Mouse (Mus musculus) thymus, postnatal 14 days (tissue): ENCODE results near the gene 4930523C07Rik.

Experiments
- DNase-seq: peaks from one replicate; pipeline ENCODE4 v3.0.0; 2021

Gene 4930523C07Rik

GRCm38 (mm10) chr1:160044237-160045021 is at the start of gene 4930523C07Rik:
Gene 4930523C07Rik, plus strand, starts transcription at chr1:160044382.
- peak; percentile 92 for DNase-seq

- no peak for DNase-seq
These were observed 46.9 kb upstream of the 4930523C07Rik start for GRCm38 (mm10) chr1:159997329-159997728.

GRCm38 (mm10) chr1:159998349-159998748 is 45.8 kb upstream of the 4930523C07Rik start:
- no peak for DNase-seq

- DNase-seq: no peak
These were observed 45.0 kb upstream of the 4930523C07Rik start for GRCm38 (mm10) chr1:159999232-159999631.

- DNase-seq: no peak
These were observed 38.9 kb upstream of the 4930523C07Rik start for GRCm38 (mm10) chr1:160005319-160005718.

GRCm38 (mm10) chr1:160006919-160007588 is 37.1 kb upstream of the 4930523C07Rik start:
- no peak for DNase-seq

- no peak for DNase-seq
These were observed 31.1 kb upstream of the 4930523C07Rik start for GRCm38 (mm10) chr1:160013042-160013441.

- DNase-seq: peak; percentile 80
These were observed 19.7 kb upstream of the 4930523C07Rik start for GRCm38 (mm10) chr1:160024339-160024980.

GRCm38 (mm10) chr1:160025146-160025894 is 18.9 kb upstream of the 4930523C07Rik start:
- DNase-seq: peak; percentile 38

- no peak for DNase-seq
These were observed 18.3 kb upstream of the 4930523C07Rik start for GRCm38 (mm10) chr1:160025895-160026255.

- DNase-seq: no peak
These were observed 16.2 kb upstream of the 4930523C07Rik start for GRCm38 (mm10) chr1:160027939-160028338.

- no peak for DNase-seq
These were observed 10.1 kb upstream of the 4930523C07Rik start for GRCm38 (mm10) chr1:160033948-160034598.

GRCm38 (mm10) chr1:160035561-160035960 is 8.6 kb upstream of the 4930523C07Rik start:
- no peak for DNase-seq

GRCm38 (mm10) chr1:160036996-160037521 is 7.1 kb upstream of the 4930523C07Rik start:
- no peak for DNase-seq

GRCm38 (mm10) chr1:160039951-160040645 is 4.1 kb upstream of the 4930523C07Rik start:
- no peak for DNase-seq

- DNase-seq: no peak
These were observed 2.9 kb upstream of the 4930523C07Rik start for GRCm38 (mm10) chr1:160041264-160041775.

- no peak for DNase-seq
These were observed 1.8 kb upstream of the 4930523C07Rik start for GRCm38 (mm10) chr1:160042351-160042750.

- DNase-seq: no peak
These were observed 759 bp upstream of the 4930523C07Rik start for GRCm38 (mm10) chr1:160043271-160043975.

GRCm38 (mm10) chr1:160045056-160045715 is 1.0 kb downstream of the 4930523C07Rik start:
- no peak for DNase-seq

GRCm38 (mm10) chr1:160045971-160046370 is 1.8 kb downstream of the 4930523C07Rik start:
- DNase-seq: no peak
